Comparison of ENCODE assay signal across 9 mouse cellular contexts in the genomic region with DNA sequence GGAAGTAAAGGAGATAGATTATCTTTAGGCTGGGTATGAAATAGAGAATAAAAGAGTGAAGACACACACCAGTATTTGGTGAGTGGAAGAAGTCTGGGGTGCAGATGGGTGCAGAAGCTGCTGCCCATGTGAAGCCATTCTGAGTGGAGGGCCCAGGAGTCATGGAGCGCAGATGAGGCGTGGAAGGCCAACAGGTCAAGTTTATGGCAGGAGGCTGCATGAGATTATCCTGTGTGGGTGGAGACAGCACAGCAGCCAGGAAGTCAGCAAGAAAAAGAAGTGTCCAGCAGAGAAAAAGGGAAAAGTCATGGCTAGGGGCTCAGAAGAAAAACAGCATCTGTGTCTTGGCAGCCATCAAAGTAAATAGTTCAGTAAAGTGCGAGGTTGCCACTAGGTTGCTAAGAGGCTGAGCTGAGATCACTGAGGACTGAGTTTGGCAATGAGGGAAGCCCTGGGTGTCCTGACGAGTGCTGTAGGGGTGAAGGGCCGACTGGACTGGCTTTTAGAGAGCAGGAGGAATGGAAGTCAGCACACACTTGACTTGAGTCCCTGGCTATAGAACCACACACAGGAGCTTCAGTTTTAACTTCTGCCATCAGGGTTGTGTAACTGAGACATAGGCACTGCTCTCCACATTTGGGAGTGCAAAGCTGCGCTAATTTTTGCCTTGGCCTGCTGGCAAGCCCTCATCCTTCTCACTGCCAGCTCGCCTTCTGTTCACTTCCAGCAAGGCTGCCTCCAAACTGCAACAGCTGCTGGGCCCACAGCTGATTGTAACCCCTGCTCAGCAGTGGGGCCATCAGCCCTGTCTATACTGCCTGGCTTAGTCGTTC. TPM values are rescaled to one million over a fixed set of nuclear protein-coding genes. Genes with fewer than 3 reads are reported as not detected.
DNase-seq lines count a peak whose midpoint lies in the region; ATAC-seq lines count a peak whose summit lies in the region.
"Had no signal": no experiment of that assay in that cellular context is flagged by ENCODE, and none has a peak within 500 bp of the region (broad histone marks: within the 10 kb centered on the region; RNA-seq: fewer than 3 reads in every experiment).

No protein-coding gene starts in this region.

- no peaks in the 10 kb centered on the region for H3K36me3 ChIP-seq in midbrain, embryonic 15.5 days (replicated peaks)

- H3K4me3 ChIP-seq in midbrain, embryonic 15.5 days: no peak overlapping the region

- H3K27me3 ChIP-seq in midbrain, embryonic 15.5 days (replicated peaks): no peaks in the 10 kb centered on the region

- no peak overlapping the region for H3K9ac ChIP-seq in midbrain, embryonic 15.5 days

- H3K4me1 ChIP-seq in midbrain, embryonic 15.5 days: peaks cover 13% of the 10 kb centered on the region; the same call in 1 of the 2 replicates

- DNase-seq in adrenal gland, postnatal 10 days: peak; percentile 48
- no peak for DNase-seq in adrenal gland, adult 18-20 months (ENCODE audit: low spot score in 2 of 2)
- peak; percentile 85 for DNase-seq in cerebellum, adult 9-10 months
- DNase-seq in heart, adult 8-10 months (ENCODE audit: low spot score): peak; percentile 62
- DNase-seq in layer of hippocampus, adult 9-11 months: peak; percentile 82
- no peak for DNase-seq in MN1 (ENCODE audit: low spot score)
- no peak for DNase-seq in kidney, adult 11 months

- WGBS in midbrain, embryonic 15.5 days: 64% methylated on average over 8 of the region's 8 CpGs

- peak; percentile 62; the same call in 1 of the 2 replicates for ATAC-seq in midbrain, embryonic 15.5 days (replicated peaks)

- H3K9me3 ChIP-seq in midbrain, embryonic 15.5 days: no peaks in the 10 kb centered on the region

- no peak overlapping the region for H3K27ac ChIP-seq in midbrain, embryonic 15.5 days
- H3K27ac ChIP-seq: kidney, postnatal 0 days had no signal

- H3K4me2 ChIP-seq in midbrain, embryonic 15.5 days: no peak overlapping the region

RNA-seq across cellular contexts. Expression of gene Ttc17, which starts 8.1 kb away (rescaled TPM):
- total RNA-seq in adrenal gland, postnatal 10 days (2021): 10 to 100 TPM; 26.7 to 28.0 TPM
- 10 to 100 TPM; 30.5 to 48.7 TPM for total RNA-seq in adrenal gland, adult 18-20 months (2021)
- total RNA-seq in heart, adult 8-10 months (2022): 10 to 100 TPM; 30.0 to 38.2 (median 35.3) TPM
- polyA plus RNA-seq in midbrain, embryonic 15.5 days (2015; fragmentation: Nextera tagmentation; extraction: Ambion mirVana): 24.6 and 26.5 TPM in 2 replicates

RNA-seq across cellular contexts. Expression of gene Api5, which starts 39.6 kb away (rescaled TPM):
- total RNA-seq in adrenal gland, postnatal 10 days (2021): 10 to 100 TPM; 65.4 to 65.9 TPM
- 10 to 100 TPM; 73.2 to 84.0 TPM for total RNA-seq in adrenal gland, adult 18-20 months (2021)
- 10 to 100 TPM; 26.9 to 29.9 (median 28.6) TPM for total RNA-seq in heart, adult 8-10 months (2022)
- polyA plus RNA-seq in midbrain, embryonic 15.5 days (2015; fragmentation: Nextera tagmentation; extraction: Ambion mirVana): 98.1 and 104 TPM in 2 replicates

Comparison
In these comparisons a context has a peak if more than half of its experiments do, and no peak if none do; other contexts are left out.
1. DNase-seq: peak in adrenal gland, postnatal 10 days (single experiment), cerebellum, adult 9-10 months (single experiment), heart, adult 8-10 months (single experiment) and layer of hippocampus, adult 9-11 months (single experiment); none in adrenal gland, adult 18-20 months (0 of 2), MN1 (single experiment) and kidney, adult 11 months (single experiment).